Mouse (Mus musculus) embryonic facial prominence, embryonic 12.5 days (tissue): ENCODE data around the gene Kars. TPM values are rescaled to one million over a fixed set of nuclear protein-coding genes. Genes with fewer than 3 reads are reported as not detected.

ENCODE experiments used
- ATAC-seq: fragments of 200-750 bp; cut with Nextera tagmentation; 2 replicates; pipeline ENCODE4 v1.8.0; 2017; ENCODE audit not compliant: insufficient number of reproducible peaks, insufficient read depth, low FRiP score, low TSS enrichment
- H3K27ac ChIP-seq: fragments of 300-500 bp; sonication (generic); 2 replicates; pipeline ENCODE4 v1.5.1; 2016; ENCODE audit warnings: mild to moderate bottlenecking
- H3K27me3 ChIP-seq: fragments of 300-500 bp; sonication (generic); 2 replicates; pipeline ENCODE4 v1.6.1; 2016; ENCODE audit warnings: mild to moderate bottlenecking, moderate library complexity
- H3K36me3 ChIP-seq: fragments of 300-500 bp; sonication (generic); 2 replicates; pipeline ENCODE4 v1.6.1; 2016; ENCODE audit warnings: mild to moderate bottlenecking
- H3K4me1 ChIP-seq: fragments of 300-500 bp; sonication (generic); 2 replicates; pipeline ENCODE4 v1.6.1; 2016
- H3K4me2 ChIP-seq: fragments of 300-500 bp; sonication (generic); replicated peaks from 2 replicates; pipeline ENCODE4 v1.6.1; 2016; ENCODE audit warnings: mild to moderate bottlenecking, moderate library complexity
- H3K4me3 ChIP-seq: fragments of 300-500 bp; sonication (generic); 2 replicates; pipeline ENCODE4 v1.5.1; 2016; ENCODE audit warnings: mild to moderate bottlenecking
- H3K9ac ChIP-seq: fragments of 300-500 bp; sonication (generic); 2 replicates; pipeline ENCODE4 v1.6.1; 2016; ENCODE audit warnings: mild to moderate bottlenecking, moderate library complexity
- H3K9me3 ChIP-seq: fragments of 300-500 bp; sonication (generic); 2 replicates; pipeline ENCODE4 v1.6.1; 2016; ENCODE audit warnings: mild to moderate bottlenecking, moderate library complexity
- WGBS: fragments of 180-500 bp; shearing (Covaris S2); methylation state at CpG from one replicate; pipeline ENCODE4 v1.1.7; 2016; 5-methylcytosine and 5-hydroxymethylcytosine counted together
- polyA plus RNA-seq: library from polyadenylated mRNA; unstranded; fragments of >200 nt; fragmentation: Nextera tagmentation; extraction: Ambion mirVana; gene quantifications from 2 replicates; pipeline ENCODE4 v1.2.1, GENCODE M21; 2016

Gene Kars
- polyA plus RNA-seq, 1 experiment from 2014 or later, result 228 TPM

DNA sequence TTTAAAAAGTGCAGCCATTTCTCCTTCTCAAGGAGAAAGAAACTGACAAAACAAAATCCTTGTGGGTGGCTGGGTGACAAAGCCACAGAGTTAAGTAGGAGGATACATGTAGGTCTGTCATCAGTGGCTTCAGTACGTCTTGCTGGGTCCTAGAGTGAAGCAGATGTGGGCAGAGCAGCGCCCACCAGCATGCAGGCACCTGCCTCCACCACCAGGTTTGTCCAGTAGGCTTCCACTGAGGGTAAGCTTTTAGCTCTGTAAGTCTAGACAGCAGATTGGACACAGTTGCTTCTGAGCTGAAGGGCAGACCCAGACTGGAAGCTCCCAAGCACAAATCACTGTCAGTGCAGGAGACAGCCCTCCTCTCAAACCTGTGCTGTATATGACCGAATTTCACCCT lies 49.8 kb downstream of the Kars start:
- Histone ChIP-seq H3K4me1 (no peaks in the 10 kb centered on the region), H3K36me3 (peaks cover 24% of the 10 kb centered on the region), H3K9ac (no peak overlapping the region), H3K4me2 (no peak overlapping the region), H3K4me3 (no peak overlapping the region), H3K27me3 (no peaks in the 10 kb centered on the region), H3K9me3 (no peaks in the 10 kb centered on the region), H3K27ac (no peak overlapping the region)
- ATAC-seq, result no peak
- 71% methylated on average over 3 of the region's 3 CpGs for WGBS

DNA sequence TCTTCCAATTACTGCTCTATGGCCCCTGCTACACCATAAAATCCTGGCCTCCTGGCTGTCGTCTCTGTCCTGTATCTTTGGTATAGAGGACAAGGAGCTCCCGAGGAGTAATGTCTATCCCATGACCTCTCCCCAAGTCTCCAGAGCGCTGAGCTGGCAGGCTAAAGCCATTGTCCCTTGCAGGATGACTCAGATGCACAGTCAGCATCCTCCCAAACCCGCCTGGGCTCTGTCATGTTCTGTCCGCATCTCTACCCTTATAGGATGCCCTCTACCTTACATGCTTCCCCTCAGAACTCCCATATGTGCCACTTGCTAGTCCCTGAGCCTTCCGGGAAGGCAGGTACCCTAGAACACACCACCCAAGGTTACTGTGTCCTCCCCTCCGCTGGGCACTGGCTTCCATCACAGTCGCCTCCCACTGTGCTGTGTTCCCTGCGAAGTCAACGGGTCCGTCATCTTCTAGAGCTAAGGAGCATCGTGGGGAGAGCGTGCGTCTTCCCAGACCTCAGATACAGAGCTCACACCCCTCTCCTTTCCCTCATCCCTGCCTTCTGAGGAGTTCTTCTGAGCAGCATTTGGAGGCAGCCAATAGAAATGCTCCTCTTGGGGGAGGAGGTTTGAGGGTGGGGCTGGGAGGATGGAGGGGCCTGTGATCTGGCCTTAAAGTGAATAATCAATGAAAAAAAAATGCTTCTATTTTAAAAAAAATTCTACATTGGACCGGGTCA lies 50.4 kb downstream of the Kars start:
- no peaks in the 10 kb centered on the region for H3K9me3 ChIP-seq
- no peaks in the 10 kb centered on the region for H3K27me3 ChIP-seq
- no peaks in the 10 kb centered on the region for H3K4me1 ChIP-seq
- H3K36me3 ChIP-seq, result peaks cover 29% of the 10 kb centered on the region
- no peak for ATAC-seq
- no peak overlapping the region for H3K9ac ChIP-seq
- no peak overlapping the region for H3K4me2 ChIP-seq
- 71% methylated on average over 15 of the region's 15 CpGs for WGBS
- no peak overlapping the region for H3K4me3 ChIP-seq
- H3K27ac ChIP-seq, result no peak overlapping the region

- H3K4me2 ChIP-seq, result no peak overlapping the region
- WGBS, result 92% methylated on average over 2 of the region's 2 CpGs
- H3K27ac ChIP-seq, result no peak overlapping the region
- H3K27me3 ChIP-seq, result no peaks in the 10 kb centered on the region
- peaks cover 55% of the 10 kb centered on the region for H3K36me3 ChIP-seq
- H3K4me1 ChIP-seq, result no peaks in the 10 kb centered on the region
- no peak for ATAC-seq
- H3K4me3 ChIP-seq, result no peak overlapping the region
- H3K9ac ChIP-seq, result no peak overlapping the region
- no peaks in the 10 kb centered on the region for H3K9me3 ChIP-seq
Observed at GRCm38 (mm10) chr8:111957231-111957630, 53.9 kb downstream of the Kars start.

DNA sequence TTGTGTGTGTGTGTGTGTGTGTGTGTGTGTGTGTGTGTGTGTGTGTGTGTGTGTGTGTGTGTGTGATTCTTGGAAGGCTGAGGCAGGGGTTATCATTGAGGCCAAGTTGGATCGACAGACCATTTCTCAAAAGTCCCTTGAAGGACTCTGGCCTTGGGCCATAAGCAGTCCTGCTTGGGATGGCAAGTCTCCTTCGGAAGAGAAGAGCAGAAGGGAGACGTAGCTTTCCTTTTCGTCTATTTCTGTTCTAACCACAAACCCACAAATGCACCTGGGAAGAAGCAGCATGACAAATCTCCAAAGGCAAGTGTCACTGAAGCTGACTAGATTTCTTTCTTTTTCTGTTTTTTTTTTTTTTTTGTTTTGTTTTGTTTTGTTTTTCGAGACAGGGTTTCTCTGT lies 55.2 kb downstream of the Kars start:
- Histone ChIP-seq H3K4me3 (no peak overlapping the region), H3K36me3 (peaks cover 65% of the 10 kb centered on the region), H3K27me3 (no peaks in the 10 kb centered on the region), H3K4me1 (no peaks in the 10 kb centered on the region), H3K9ac (no peak overlapping the region), H3K27ac (no peak overlapping the region), H3K4me2 (no peak overlapping the region), H3K9me3 (no peaks in the 10 kb centered on the region)
- no peak for ATAC-seq
- 92% methylated on average over 5 of the region's 5 CpGs for WGBS

DNA sequence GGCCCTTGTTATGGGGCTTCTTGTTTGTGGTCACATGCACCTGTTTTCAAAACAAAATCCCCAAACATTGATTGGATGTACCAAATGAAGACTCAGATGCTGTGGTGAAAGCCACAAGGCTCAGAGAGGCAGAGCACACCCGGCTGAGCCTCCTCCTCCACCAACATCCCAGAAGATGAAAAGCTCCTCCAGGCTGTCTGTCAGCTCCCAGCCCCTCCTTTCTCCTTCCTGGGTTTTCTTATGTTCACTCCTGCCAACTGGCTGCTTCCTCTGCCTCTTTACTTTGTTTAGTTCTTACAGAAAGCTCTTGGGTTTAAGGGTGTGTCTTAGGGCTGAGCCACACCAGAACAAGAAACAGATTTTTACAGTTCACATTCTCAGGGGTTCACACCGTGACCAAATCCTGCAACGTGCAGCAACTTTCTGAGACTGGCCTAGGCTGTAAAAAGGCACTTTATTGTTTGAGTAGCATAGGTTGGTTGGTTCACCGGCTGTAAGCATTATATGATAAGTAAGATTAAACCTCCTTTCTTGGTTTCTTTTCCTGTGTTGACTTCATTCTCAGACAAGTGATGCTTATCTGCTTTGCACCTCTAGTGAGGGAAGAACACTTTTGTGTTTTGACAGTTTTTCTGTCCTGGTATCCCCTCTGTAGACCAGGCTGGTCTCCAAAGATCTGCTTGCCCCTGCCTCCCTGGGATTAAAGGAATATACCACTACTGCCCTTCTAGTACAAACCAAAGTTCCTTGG lies 56.1 kb downstream of the Kars start:
- no peaks in the 10 kb centered on the region for H3K4me1 ChIP-seq
- H3K9ac ChIP-seq, result no peak overlapping the region
- peaks cover 67% of the 10 kb centered on the region for H3K36me3 ChIP-seq
- no peak for ATAC-seq
- H3K4me3 ChIP-seq, result no peak overlapping the region
- H3K27ac ChIP-seq, result no peak overlapping the region
- no peaks in the 10 kb centered on the region for H3K27me3 ChIP-seq
- no peak overlapping the region for H3K4me2 ChIP-seq
- no peaks in the 10 kb centered on the region for H3K9me3 ChIP-seq
- WGBS, result 72% methylated on average over 4 of the region's 4 CpGs

GRCm38 (mm10) chr8:111951936-111952335 lies 59.2 kb downstream of the Kars start:
- H3K4me3 ChIP-seq, result no peak overlapping the region
- H3K27ac ChIP-seq, result no peak overlapping the region
- H3K9me3 ChIP-seq, result no peaks in the 10 kb centered on the region
- ATAC-seq, result no peak
- H3K4me2 ChIP-seq, result no peak overlapping the region
- H3K9ac ChIP-seq, result no peak overlapping the region
- H3K4me1 ChIP-seq, result no peaks in the 10 kb centered on the region
- WGBS, result 94% methylated on average over 5 of the region's 5 CpGs
- no peaks in the 10 kb centered on the region for H3K27me3 ChIP-seq
- peaks cover 68% of the 10 kb centered on the region for H3K36me3 ChIP-seq

GRCm38 (mm10) chr8:111951317-111951716 lies 59.8 kb downstream of the Kars start:
- H3K27ac ChIP-seq, result no peak overlapping the region
- no peaks in the 10 kb centered on the region for H3K4me1 ChIP-seq
- 94% methylated on average over 7 of the region's 7 CpGs for WGBS
- no peak for ATAC-seq
- H3K9ac ChIP-seq, result no peak overlapping the region
- H3K4me3 ChIP-seq, result no peak overlapping the region
- no peaks in the 10 kb centered on the region for H3K9me3 ChIP-seq
- no peaks in the 10 kb centered on the region for H3K27me3 ChIP-seq
- H3K36me3 ChIP-seq, result peaks cover 66% of the 10 kb centered on the region
- H3K4me2 ChIP-seq, result no peak overlapping the region

DNA sequence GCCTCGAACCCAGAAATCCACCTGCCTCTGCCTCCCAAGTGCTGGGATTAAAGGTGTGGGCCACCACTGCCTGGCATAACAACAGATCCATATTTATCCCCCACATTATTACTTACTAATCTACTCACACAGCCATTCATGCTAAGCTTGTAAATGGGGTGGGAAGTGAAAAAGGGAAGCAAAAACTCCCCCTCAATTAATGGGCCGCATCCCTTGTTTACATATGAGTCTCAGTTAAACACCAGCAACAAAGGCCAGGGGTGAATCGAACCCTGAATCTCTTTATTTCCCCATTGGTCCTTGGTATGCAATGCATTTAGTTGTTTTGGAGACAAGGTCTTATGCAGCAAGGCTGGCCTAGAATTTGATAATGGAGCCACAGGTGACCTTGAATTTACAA lies 60.3 kb downstream of the Kars start:
- Histone ChIP-seq H3K27ac (no peak overlapping the region), H3K9me3 (no peaks in the 10 kb centered on the region), H3K27me3 (no peaks in the 10 kb centered on the region), H3K36me3 (peaks cover 67% of the 10 kb centered on the region), H3K4me2 (no peak overlapping the region), H3K9ac (no peak overlapping the region), H3K4me3 (no peak overlapping the region), H3K4me1 (no peaks in the 10 kb centered on the region)
- 86% methylated on average over 3 of the region's 3 CpGs for WGBS
- no peak for ATAC-seq

DNA sequence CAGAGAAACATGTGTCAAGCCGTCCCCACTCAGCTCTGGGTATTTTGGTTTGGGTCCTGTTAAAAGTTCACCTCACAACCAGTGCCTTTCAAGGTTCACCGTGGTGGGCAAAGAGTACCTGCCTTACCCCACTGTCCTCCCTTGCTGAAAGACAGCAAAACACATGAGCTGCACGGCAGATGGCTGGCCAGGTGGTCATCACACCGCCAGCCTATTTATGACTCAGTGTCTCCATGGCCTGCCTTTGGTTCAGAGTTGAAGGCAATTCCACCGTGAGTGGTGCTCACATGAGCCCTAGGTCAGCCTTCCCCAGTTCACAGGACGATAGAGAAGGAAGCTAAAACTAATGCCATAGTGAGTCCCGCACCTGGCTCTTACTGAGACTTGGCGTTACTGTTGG lies 63.2 kb downstream of the Kars start:
- H3K27ac ChIP-seq, result no peak overlapping the region
- 89% methylated on average over 8 of the region's 8 CpGs for WGBS
- ATAC-seq, result no peak
- no peak overlapping the region for H3K4me2 ChIP-seq
- H3K9me3 ChIP-seq, result no peaks in the 10 kb centered on the region
- H3K36me3 ChIP-seq, result peaks cover 70% of the 10 kb centered on the region
- no peak overlapping the region for H3K9ac ChIP-seq
- no peak overlapping the region for H3K4me3 ChIP-seq
- H3K27me3 ChIP-seq, result no peaks in the 10 kb centered on the region
- no peaks in the 10 kb centered on the region for H3K4me1 ChIP-seq

DNA sequence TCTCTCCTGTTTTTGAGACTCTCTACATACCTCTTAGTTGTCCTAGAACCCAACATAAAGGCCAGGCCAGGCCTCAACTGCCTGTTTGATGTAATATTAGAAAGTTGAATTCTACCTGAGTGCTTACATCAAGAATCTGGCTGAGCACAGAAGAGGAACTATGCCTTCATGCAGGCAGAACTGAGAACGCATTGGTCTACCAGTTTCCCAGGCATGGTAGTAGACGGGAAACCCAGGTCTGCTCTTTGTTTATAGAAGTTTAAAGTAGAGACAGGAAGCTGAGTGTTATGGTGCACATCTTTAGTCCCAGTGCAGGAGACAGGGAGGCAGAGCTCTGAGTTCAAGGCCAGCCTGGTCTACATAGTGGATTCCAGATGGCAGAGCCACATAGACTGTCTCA lies 64.0 kb downstream of the Kars start:
- 85% methylated on average over 2 of the region's 2 CpGs for WGBS
- Histone ChIP-seq H3K4me1 (no peaks in the 10 kb centered on the region), H3K4me3 (no peak overlapping the region), H3K36me3 (peaks cover 69% of the 10 kb centered on the region), H3K9me3 (no peaks in the 10 kb centered on the region), H3K27ac (no peak overlapping the region), H3K4me2 (no peak overlapping the region), H3K27me3 (no peaks in the 10 kb centered on the region), H3K9ac (no peak overlapping the region)
- no peak for ATAC-seq

DNA sequence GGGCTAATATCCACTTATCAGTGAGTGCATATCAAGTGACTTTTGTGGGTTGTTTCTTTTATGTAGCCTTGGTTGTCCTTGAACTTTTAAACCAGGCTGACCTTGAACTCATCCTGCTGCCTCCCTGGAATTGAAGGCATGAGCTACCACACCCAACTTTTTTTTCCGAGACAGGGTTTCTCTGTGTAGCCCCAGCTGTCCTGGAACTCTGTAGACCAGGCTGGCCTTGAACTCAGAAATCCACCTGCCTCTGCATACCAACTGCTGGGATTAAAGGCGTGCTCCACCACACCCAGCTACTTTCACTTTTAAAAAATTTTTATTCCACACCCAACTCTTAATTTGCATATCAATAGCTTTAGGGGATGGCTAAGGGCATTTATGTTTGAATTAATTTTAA lies 67.6 kb downstream of the Kars start:
- no peak overlapping the region for H3K9ac ChIP-seq
- WGBS, result 88% methylated on average over 2 of the region's 2 CpGs
- no peaks in the 10 kb centered on the region for H3K27me3 ChIP-seq
- peaks cover 12% of the 10 kb centered on the region for H3K4me1 ChIP-seq
- no peak overlapping the region for H3K27ac ChIP-seq
- no peak overlapping the region for H3K4me3 ChIP-seq
- peaks cover 47% of the 10 kb centered on the region for H3K36me3 ChIP-seq
- H3K9me3 ChIP-seq, result no peaks in the 10 kb centered on the region
- no peak for ATAC-seq
- no peak overlapping the region for H3K4me2 ChIP-seq
